Mouse (Mus musculus) E14TG2a.4 (cell line): ENCODE data around the gene Qser1.

Experiments
- CTCF ChIP-seq: conservative IDR thresholded peaks from 2 replicates; pipeline ENCODE4 v1.5.1; 2014; ENCODE audit warnings: low read length
- POU5F1 ChIP-seq: IDR thresholded peaks from 2 replicates; pipeline ENCODE4 v1.6.1; 2014; ENCODE audit warnings: low read length, borderline replicate concordance

GRCm38 (mm10) chr2:104859060-104859459, 42.5 kb upstream of the Qser1 start:
- TF ChIP-seq CTCF (no peak), POU5F1 (no peak)
